Mouse (Mus musculus): ENCODE results near the gene Orm1.

The Orm1 gene

DNA sequence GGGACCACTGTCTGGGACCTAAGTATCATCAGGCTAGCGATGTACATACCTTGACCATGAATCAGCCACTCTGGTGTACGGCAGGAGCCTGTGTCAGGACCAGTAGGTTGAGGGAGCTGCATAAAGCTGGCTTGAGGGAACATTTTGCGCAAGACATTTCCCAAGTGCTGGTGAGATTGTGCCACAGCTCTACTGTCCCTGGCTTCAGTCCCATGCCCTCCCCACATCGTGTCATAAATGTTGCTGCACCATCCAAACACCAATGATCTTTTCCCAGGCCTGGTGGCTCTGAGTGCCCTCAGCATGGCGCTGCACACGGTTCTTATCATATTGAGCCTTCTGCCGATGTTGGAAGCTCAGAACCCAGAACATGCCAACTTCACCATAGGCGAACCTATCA is at the start of gene Orm1:
Gene Orm1, plus strand, starts transcription at position 266 of the 400 bp plus-strand sequence.
- DNase-seq (ENCODE audit: low spot score): no peak

DNA sequence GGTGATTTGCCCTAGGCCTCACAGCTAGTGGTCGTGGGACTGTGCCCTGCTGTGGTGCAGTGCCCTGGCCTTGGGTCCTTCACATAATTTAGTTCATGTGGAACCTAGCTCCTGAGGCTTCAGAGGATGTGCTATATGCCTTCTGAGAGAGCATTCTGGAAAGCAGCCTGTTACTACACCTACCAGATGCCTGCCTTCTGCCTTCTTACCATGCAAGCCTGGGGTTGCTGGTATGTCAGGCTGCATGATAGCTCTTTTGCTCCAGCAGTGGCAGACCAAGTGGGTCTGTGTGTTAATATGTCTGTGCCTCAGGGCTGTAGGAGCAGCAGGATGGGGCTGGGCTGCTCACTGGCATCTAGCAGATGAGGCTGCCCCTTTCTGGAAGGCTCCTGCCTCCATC is 48.7 kb upstream of the Orm1 start:
- no peak for DNase-seq (ENCODE audit: low spot score)

GRCm38 (mm10) chr4:63296263-63296662 is 48.1 kb upstream of the Orm1 start:
- no peak for DNase-seq (ENCODE audit: low spot score)

GRCm38 (mm10) chr4:63296876-63297275 is 47.5 kb upstream of the Orm1 start:
- no peak for DNase-seq (ENCODE audit: low spot score)

DNA sequence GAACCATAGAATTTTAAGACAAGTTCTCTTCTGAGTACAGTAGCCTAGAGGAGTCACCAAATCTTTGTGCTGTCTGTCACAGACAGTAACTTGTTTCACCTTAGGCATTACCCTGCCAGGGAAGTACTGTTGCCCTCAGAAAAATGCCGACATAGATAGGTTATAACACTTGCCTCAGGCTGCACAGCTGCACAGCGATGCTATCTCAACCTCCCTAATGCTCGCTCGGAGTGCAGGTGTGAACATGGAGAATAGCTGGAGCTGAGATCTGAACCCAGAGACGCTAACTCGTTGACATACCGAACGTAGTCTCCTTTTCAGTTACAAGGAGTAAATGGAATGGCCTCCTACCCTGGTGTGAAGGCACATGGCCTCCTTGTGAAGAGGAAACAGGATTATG is 46.2 kb upstream of the Orm1 start:
- no peak for DNase-seq (ENCODE audit: low spot score)

DNA sequence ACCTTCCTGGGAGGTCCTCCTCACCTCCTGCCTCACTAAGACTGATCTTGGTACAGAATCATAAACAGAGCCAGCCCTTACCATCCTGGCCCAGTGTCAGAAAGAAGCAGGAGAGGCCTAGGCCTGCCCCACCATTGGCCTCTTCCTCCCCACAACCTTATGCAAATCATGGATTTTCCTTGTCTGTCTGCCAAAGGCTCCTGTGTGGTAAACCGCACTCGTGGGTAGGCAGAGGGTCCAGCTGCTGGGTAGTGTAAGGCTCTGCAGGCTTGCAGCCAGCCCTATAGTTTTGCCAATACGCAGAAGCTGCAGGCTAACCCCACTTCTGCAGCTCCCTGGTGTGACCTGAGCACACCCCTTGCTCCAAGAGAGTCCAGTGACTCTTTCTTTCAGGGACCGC is 41.7 kb upstream of the Orm1 start:
- no peak for DNase-seq (ENCODE audit: low spot score)

DNA sequence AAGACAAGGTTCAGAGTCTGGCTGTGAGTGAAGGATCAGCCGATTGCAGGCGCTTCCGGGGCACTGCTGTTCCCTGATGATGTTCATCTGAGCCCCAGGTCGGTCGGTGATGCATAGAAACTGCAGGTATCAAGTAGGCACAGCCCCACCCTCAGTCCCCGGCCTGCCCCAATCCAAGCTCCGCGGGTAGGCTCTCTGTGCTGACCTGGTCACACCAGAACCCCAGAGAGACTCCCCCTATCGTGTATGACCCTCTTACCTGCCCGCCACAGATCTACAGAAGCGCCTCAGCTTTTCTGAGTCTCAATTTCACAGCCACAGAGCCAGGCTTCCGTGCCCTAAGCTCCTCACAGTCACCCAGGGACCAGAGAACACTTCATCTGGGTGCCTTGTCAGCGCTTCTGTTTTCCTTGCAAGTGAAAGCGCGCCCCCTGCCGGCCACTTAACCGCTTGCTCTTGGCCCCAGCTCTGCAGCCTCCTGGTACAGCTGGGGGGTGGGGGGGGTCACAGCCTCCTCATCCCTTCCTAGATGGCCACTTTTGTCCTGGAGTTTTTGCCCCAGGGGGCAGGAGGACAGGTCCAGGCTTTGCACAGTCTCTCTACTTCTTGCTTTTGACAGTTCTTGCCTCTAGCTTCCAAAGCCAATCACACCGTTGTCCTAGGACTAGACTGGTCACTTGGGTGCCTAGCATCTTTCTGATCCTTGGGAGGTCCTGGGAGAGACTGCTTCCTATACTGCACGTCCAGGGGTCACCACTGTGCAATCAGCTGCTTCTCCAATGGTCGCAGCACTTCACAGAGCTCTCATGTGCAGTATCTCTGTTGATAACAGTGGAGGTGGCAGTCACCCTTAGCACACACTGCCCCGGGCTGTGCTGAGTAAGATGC is 36.9 kb upstream of the Orm1 start:
- DNase-seq (ENCODE audit: low spot score): peak; percentile 89

GRCm38 (mm10) chr4:63308316-63308715 is 36.0 kb upstream of the Orm1 start:
- DNase-seq (ENCODE audit: low spot score): no peak

DNA sequence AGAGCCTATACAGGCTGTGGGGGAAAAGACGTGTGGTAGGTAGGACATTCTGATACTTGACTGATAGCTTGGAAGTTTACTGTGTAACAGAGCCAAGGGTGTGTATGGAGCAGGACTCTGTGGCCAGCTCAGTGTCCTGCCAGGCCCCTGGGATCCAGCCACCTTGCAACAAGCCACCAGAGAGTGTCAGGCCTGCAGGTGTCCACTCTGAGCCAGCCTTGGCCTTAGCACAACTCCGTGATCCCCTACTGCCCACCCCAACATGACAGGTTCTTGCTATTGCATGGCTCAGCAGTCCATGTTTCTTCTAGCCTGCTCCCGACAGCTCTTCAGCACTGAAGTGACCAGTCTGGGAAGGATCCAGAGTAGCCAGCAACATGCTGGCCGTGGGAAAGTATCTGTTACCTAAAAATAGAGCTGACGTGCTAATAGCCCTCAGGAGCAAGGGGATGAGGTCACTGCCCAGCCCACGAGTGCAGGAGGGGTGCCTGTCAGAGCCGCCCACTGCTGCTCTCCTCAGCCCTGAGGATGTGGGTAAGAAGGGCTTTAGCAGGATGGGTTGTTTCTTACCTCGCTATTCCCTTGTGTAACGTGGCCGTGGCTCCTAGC is 34.0 kb upstream of the Orm1 start:
- DNase-seq (ENCODE audit: low spot score): no peak

- DNase-seq (ENCODE audit: low spot score): no peak
These were observed 32.9 kb upstream of the Orm1 start for GRCm38 (mm10) chr4:63311426-63311825.

DNA sequence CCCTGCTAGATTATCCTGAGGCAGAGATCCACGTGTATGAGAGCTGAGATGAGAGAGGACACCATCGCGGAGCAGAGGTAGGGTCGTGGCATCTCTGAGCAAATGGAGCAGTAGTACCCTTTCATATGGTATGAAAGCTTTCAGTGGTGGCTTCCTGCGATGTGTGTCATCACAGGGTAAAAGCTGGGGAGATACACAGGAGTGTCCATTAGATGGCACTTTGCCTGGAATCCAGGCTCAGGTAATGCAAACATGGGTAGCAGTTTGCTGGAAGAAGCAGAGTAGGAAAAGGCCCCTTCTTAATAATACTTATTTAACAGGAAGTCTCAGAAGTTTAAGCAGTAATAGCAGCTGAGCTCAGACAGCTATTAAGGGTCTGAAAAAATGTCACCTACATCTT is 30.3 kb upstream of the Orm1 start:
- no peak for DNase-seq (ENCODE audit: low spot score)

GRCm38 (mm10) chr4:63316076-63316746 is 28.1 kb upstream of the Orm1 start:
- no peak for DNase-seq (ENCODE audit: low spot score)

DNA sequence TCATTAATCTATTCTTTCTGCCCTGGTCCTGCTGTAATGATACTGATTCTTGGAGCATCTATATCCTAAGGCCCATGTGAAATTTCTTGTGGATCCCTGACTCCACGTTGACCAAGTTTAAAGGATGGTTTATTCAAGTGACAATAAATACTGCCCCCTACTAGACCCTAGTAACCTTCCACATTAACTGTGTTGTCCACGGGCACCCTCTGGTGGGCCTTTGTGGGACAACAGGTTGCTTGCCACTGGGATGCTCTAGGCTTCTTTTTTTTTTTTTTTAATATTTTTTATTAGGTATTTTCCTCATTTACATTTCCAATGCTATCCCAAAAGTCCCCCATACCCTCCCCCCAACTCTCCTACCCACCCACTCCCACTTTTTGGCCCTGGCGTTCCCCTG is 24.8 kb upstream of the Orm1 start:
- DNase-seq (ENCODE audit: low spot score): peak; percentile 83

DNA sequence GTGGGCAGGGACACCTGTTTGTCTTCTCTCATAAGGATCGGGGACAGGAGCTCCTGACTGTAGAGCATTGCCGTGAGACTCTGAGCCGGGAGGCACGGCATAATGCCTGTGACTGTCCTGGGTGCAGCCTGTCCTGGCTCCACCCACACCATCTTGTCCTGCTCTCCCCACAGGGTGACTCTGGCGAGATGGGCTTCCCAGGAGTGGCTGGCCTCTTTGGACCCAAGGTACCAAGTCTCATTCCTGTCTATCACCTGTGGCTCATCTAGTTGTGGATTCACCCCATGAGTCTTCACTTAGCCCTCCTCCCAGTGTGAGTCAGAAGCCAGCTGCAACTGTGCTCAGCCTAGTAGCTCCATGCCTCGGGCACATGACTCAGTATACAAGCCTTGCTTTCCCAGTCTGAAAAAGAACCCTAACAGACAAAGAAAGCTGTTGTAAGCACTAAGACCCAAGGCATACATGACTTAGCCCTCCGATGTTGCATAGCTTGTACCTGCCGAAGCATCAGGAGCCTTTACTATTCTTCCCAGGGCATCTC is 21.0 kb upstream of the Orm1 start:
- DNase-seq (ENCODE audit: low spot score): no peak

- no peak for DNase-seq (ENCODE audit: low spot score)
These were observed 11.0 kb upstream of the Orm1 start for GRCm38 (mm10) chr4:63333403-63333802.

DNA sequence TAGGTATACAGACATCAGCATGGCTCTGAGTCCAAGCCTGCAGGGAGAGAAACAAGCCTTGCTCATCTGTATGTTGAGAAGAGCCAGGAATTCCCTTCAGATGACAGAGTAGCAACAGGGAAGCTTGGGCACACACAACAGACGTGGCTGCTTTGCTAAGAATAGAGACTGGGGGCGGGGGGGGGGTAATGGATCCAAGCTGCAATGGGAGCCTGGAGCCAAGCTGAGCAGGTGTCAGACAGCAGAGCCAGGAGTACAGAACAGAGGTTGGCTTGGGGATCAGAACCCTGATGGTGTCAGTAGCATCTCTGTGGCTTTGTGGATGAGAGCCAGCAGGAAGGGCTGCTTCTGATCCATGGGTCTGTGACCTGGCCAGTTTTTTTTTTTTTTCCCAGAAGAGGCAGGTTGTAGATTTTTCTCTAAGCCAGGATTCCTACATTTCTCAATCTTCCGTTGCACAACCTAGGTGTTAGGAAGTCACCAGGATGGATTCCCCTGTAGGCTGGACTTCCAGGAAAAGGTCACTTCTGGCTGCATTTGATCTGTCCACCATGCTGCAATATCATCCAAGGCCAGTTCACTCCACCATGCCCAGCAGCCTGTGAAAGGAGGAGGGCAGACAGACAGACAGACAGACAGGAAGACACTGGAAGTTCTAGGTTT is 5.8 kb upstream of the Orm1 start:
- no peak for DNase-seq (ENCODE audit: low spot score)

DNA sequence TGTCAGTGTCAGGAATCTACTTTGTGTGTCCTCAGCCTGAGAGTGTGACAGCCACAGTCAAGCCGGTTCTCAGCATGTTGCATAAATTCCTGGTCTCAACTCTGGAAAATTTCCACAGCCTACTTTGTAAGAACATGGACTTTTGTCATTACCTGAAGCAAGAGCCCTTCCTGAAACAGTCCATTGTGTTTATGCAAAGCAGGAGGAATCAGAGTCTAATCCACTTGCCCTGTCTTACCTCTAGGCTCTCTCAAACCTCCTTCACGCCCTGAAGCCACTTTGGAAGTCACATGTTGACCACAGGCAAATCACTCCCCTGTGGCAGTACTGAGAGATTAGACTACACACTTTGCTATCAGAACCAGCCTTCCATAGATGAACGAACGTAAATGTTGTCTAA is 1.9 kb upstream of the Orm1 start:
- DNase-seq (ENCODE audit: low spot score): no peak

GRCm38 (mm10) chr4:63343608-63344007 is 752 bp upstream of the Orm1 start:
- DNase-seq (ENCODE audit: low spot score): no peak

DNA sequence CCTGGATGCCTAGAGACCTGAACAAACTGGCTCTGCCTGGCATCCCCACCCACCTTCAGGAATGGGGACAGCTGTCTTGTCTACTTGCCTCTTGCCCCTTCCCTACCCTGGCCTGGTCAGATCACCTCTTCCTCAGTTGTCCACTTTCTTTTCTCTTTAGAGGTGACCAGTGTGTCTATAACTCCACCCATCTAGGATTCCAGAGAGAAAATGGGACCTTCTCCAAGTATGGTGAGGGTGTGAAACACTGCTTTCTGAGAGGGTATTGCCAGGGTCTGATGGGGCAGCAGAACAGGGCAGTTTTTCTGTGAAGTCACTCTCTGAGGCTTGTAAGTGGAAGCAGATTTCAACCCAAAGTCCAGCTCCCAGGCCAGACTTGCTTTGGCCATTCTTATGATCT is 901 bp downstream of the Orm1 start:
- no peak for DNase-seq (ENCODE audit: low spot score)

GRCm38 (mm10) chr4:63346659-63347058 is 2.3 kb downstream of the Orm1 start:
- DNase-seq (ENCODE audit: low spot score): no peak

DNA sequence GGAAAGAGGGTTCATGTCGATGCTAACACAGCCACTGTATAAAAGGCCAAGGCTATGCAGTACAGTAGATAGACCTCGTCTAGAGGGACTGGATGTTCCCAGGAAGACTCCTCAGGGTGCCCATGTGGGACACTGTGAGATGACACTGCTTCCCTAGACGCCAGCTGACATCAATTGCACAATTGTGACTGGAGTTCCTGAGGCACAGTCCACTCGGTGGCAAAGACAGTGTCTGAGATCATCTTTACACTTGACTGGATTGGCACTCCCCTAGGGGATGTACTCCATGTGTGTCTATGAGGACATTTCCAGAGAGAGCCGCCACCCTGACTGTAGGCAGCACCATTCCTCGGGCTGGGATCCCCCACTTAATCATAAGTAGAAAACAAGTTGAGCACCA is 4.2 kb downstream of the Orm1 start:
- no peak for DNase-seq (ENCODE audit: low spot score)

Measured in retina, embryonic 14.5 days (tissue).